Mouse (Mus musculus) stomach, embryonic 16.5 days (tissue): ENCODE data around the gene Hagh. TPM values are rescaled to one million over a fixed set of nuclear protein-coding genes. Genes with fewer than 3 reads are reported as not detected.

Source experiments
- ATAC-seq: fragments of 200-750 bp; cut with Nextera tagmentation; 2 replicates; pipeline ENCODE4 v1.8.0; 2017; ENCODE audit warnings: moderate number of reproducible peaks, moderate TSS enrichment; ENCODE audit not compliant: insufficient read depth, low FRiP score
- H3K27ac ChIP-seq: fragments of 300-500 bp; sonication (generic); 2 replicates; pipeline ENCODE4 v1.5.1; 2014; ENCODE audit warnings: low read length
- H3K27me3 ChIP-seq: fragments of 300-500 bp; sonication (generic); 2 replicates; pipeline ENCODE4 v1.6.1; 2014; ENCODE audit warnings: low read length, control low read depth, mixed read lengths; ENCODE audit not compliant: control insufficient read depth, insufficient read depth
- H3K36me3 ChIP-seq: fragments of 300-500 bp; sonication (generic); 2 replicates; pipeline ENCODE4 v1.6.1; 2014; ENCODE audit warnings: low read length; ENCODE audit not compliant: control insufficient read depth, insufficient read depth
- H3K4me1 ChIP-seq: fragments of 300-500 bp; sonication (generic); 2 replicates; pipeline ENCODE4 v1.6.1; 2014; ENCODE audit warnings: low read length, control low read depth, mixed read lengths; ENCODE audit not compliant: control insufficient read depth, insufficient read depth
- H3K4me2 ChIP-seq: fragments of 300-500 bp; sonication (generic); 2 replicates; pipeline ENCODE4 v1.6.1; 2014; ENCODE audit warnings: low read depth, low read length, mixed read lengths
- H3K4me3 ChIP-seq: fragments of 300-500 bp; sonication (generic); replicated peaks from 2 replicates; pipeline ENCODE4 v1.5.1; 2014; ENCODE audit warnings: mild to moderate bottlenecking, low read length
- H3K9ac ChIP-seq: fragments of 300-500 bp; sonication (generic); 2 replicates; pipeline ENCODE4 v1.6.1; 2014; ENCODE audit warnings: low read length
- H3K9me3 ChIP-seq: fragments of 300-500 bp; sonication (generic); replicated peaks from 2 replicates; pipeline ENCODE4 v1.6.1; 2016; ENCODE audit warnings: low read length, control low read depth; ENCODE audit not compliant: control insufficient read depth
- WGBS: fragments of 180-500 bp; shearing (Covaris S2); extraction: QIAGEN DNeasy Blood & Tissue Kit; methylation state at CpG from one replicate; pipeline ENCODE4 v1.1.7; 2014; 5-methylcytosine and 5-hydroxymethylcytosine counted together
- polyA plus RNA-seq: library from polyadenylated mRNA; unstranded; fragments of >200 nt; fragmentation: Nextera tagmentation; extraction: Ambion mirVana; gene quantifications from 2 replicates; pipeline ENCODE4 v1.2.1, GENCODE M21; 2015

Gene Hagh
- polyA plus RNA-seq, 1 experiment from 2014 or later = 50.9 TPM

- Histone ChIP-seq H3K27me3 (no peaks in the 10 kb centered on the region), H3K4me2 (no peak overlapping the region), H3K36me3 (no peaks in the 10 kb centered on the region), H3K4me1 (peaks cover 9% of the 10 kb centered on the region), H3K9me3 (no peaks in the 10 kb centered on the region), H3K9ac (no peak overlapping the region), H3K27ac (no peak overlapping the region), H3K4me3 (no peak overlapping the region)
- no peak for ATAC-seq
- WGBS = 52% methylated on average over 9 of the region's 9 CpGs
Measured at GRCm38 (mm10) chr17:24844525-24844924, 4.6 kb downstream of the Hagh start.

- Histone ChIP-seq H3K4me1 (peaks cover 18% of the 10 kb centered on the region), H3K4me2 (no peak overlapping the region), H3K4me3 (no peak overlapping the region), H3K27me3 (no peaks in the 10 kb centered on the region), H3K36me3 (no peaks in the 10 kb centered on the region), H3K9me3 (no peaks in the 10 kb centered on the region), H3K27ac (no peak overlapping the region), H3K9ac (no peak overlapping the region)
- ATAC-seq = no peak
- 96% methylated on average over 1 of the region's 1 CpGs for WGBS
Measured at GRCm38 (mm10) chr17:24847386-24847785, 7.4 kb downstream of the Hagh start.

GRCm38 (mm10) chr17:24848600-24849031, 8.7 kb downstream of the Hagh start:
- Histone ChIP-seq H3K4me1 (peaks cover 18% of the 10 kb centered on the region), H3K27ac (peak overlapping the region; percentile 5), H3K36me3 (no peaks in the 10 kb centered on the region), H3K4me3 (peak overlapping the region; percentile 21), H3K27me3 (no peaks in the 10 kb centered on the region), H3K4me2 (peak overlapping the region; percentile 68), H3K9ac (peak overlapping the region; percentile 48; the same call in 1 of the 2 replicates), H3K9me3 (no peaks in the 10 kb centered on the region)
- ATAC-seq = no peak

GRCm38 (mm10) chr17:24849733-24850064, 9.8 kb downstream of the Hagh start:
- H3K4me3 ChIP-seq = peak overlapping the region; percentile 95
- H3K4me1 ChIP-seq = peaks cover 18% of the 10 kb centered on the region
- no peaks in the 10 kb centered on the region for H3K36me3 ChIP-seq
- H3K4me2 ChIP-seq = peak overlapping the region; percentile 68
- ATAC-seq = peak; percentile 42
- H3K27ac ChIP-seq = peak overlapping the region; percentile 97
- H3K27me3 ChIP-seq = no peaks in the 10 kb centered on the region
- peak overlapping the region; percentile 82 for H3K9ac ChIP-seq
- whole genome bisulfite sequencing = 0% methylated on average over 21 of the region's 21 CpGs
- no peaks in the 10 kb centered on the region for H3K9me3 ChIP-seq

- Histone ChIP-seq H3K4me1 (peaks cover 18% of the 10 kb centered on the region), H3K9me3 (no peaks in the 10 kb centered on the region), H3K27me3 (no peaks in the 10 kb centered on the region), H3K9ac (peak within 1 kb of the TSS; percentile 82), H3K4me2 (peak within 1 kb of the TSS; percentile 83), H3K4me3 (peak within 1 kb of the TSS; percentile 95), H3K27ac (peak within 1 kb of the TSS; percentile 97), H3K36me3 (no peaks in the 10 kb centered on the region)
- peak; percentile 99 for ATAC-seq
- under 1% methylated on average over 58 of the region's 58 CpGs for WGBS
Measured at GRCm38 (mm10) chr17:24850065-24850772, 10.3 kb downstream of the Hagh start, which contains the start of gene Fahd1. Fahd1 (minus strand) TSS chr17:24850364.

- Histone ChIP-seq H3K4me2 (peak overlapping the region; percentile 83), H3K9me3 (no peaks in the 10 kb centered on the region), H3K4me3 (peak overlapping the region; percentile 95), H3K27ac (peak overlapping the region; percentile 33; the same call in 1 of the 2 replicates), H3K27me3 (no peaks in the 10 kb centered on the region), H3K9ac (peak overlapping the region; percentile 82), H3K36me3 (no peaks in the 10 kb centered on the region), H3K4me1 (peaks cover 18% of the 10 kb centered on the region)
- WGBS = 1% methylated on average over 20 of the region's 20 CpGs
- no peak for ATAC-seq
Measured at GRCm38 (mm10) chr17:24850773-24851127, 10.8 kb downstream of the Hagh start.

- Histone ChIP-seq H3K4me1 (peaks cover 18% of the 10 kb centered on the region), H3K9ac (peak overlapping the region; percentile 82; the same call in 1 of the 2 replicates)
Measured at GRCm38 (mm10) chr17:24851381-24852125, 11.6 kb downstream of the Hagh start.

GRCm38 (mm10) chr17:24855838-24856464, 16.0 kb downstream of the Hagh start:
- no peak overlapping the region for H3K4me2 ChIP-seq
- WGBS = 79% methylated on average over 3 of the region's 3 CpGs
- H3K36me3 ChIP-seq = 0 out of 2 replicates have a peak, but pooled peaks cover under 1% of the 10 kb centered on the region
- H3K4me3 ChIP-seq = no peak overlapping the region
- no peak overlapping the region for H3K27ac ChIP-seq
- H3K9ac ChIP-seq = no peak overlapping the region
- peaks cover 6% of the 10 kb centered on the region for H3K4me1 ChIP-seq
- no peak for ATAC-seq
- no peaks in the 10 kb centered on the region for H3K9me3 ChIP-seq
- no peaks in the 10 kb centered on the region for H3K27me3 ChIP-seq

More at GRCm38 (mm10) chr17:24851381-24852125, 11.6 kb downstream of the Hagh start:
- WGBS = 78% methylated on average over 10 of the region's 10 CpGs
- Histone ChIP-seq H3K27ac (no peak overlapping the region), H3K36me3 (no peaks in the 10 kb centered on the region), H3K4me2 (peak overlapping the region; percentile 83), H3K27me3 (no peaks in the 10 kb centered on the region), H3K9me3 (no peaks in the 10 kb centered on the region), H3K4me3 (peak overlapping the region; percentile 95)
- no peak for ATAC-seq

- no peaks in the 10 kb centered on the region for H3K4me1 ChIP-seq
- no peak overlapping the region for H3K9ac ChIP-seq
- no peak overlapping the region for H3K4me2 ChIP-seq
- no peak overlapping the region for H3K4me3 ChIP-seq
- no peaks in the 10 kb centered on the region for H3K9me3 ChIP-seq
- H3K27me3 ChIP-seq = no peaks in the 10 kb centered on the region
- H3K36me3 ChIP-seq = peaks cover 5% of the 10 kb centered on the region; the same call in 1 of the 2 replicates
- 89% methylated on average over 13 of the region's 13 CpGs for WGBS
- H3K27ac ChIP-seq = no peak overlapping the region
- ATAC-seq = no peak
Measured at GRCm38 (mm10) chr17:24856589-24856988, 16.6 kb downstream of the Hagh start.
